Mouse (Mus musculus) megakaryocyte progenitor cell, adult 5-6 weeks (primary cell): ENCODE measurements at regions not wholly inside any gene's neighbourhood (a gene's known extent, or its start where the extent isn't known, plus 50 kb on each side); places are given as distances from the start of the nearest gene placed in this dataset.

Experiments used
- ATAC-seq: replicated peaks from 2 replicates; pipeline ENCODE4 v1.8.0; 2016; ENCODE audit warnings: mild to moderate bottlenecking, moderate TSS enrichment, inconsistent platforms; ENCODE audit not compliant: poor library complexity

DNA sequence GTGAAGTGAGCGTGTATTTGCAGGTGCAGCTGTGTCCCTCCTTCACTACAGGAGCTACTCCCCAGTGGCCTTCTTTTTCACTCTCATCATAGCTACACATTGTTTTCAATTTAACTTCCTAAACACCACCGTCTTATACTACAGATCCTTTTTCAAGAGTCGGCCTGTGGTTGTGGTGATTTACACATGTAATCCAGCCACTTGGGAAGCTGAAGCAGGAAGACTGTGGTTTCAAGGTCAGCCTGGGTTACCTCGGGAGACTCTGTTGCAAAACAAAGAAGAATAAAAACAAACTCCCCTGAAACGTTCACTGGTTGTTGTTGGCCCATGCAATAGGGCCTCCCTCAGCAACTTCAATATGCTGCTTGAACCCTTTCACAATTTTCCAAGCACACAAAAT, 153.8 kb upstream of the Kcnh8 start:
- ATAC-seq = peak; percentile 97

DNA sequence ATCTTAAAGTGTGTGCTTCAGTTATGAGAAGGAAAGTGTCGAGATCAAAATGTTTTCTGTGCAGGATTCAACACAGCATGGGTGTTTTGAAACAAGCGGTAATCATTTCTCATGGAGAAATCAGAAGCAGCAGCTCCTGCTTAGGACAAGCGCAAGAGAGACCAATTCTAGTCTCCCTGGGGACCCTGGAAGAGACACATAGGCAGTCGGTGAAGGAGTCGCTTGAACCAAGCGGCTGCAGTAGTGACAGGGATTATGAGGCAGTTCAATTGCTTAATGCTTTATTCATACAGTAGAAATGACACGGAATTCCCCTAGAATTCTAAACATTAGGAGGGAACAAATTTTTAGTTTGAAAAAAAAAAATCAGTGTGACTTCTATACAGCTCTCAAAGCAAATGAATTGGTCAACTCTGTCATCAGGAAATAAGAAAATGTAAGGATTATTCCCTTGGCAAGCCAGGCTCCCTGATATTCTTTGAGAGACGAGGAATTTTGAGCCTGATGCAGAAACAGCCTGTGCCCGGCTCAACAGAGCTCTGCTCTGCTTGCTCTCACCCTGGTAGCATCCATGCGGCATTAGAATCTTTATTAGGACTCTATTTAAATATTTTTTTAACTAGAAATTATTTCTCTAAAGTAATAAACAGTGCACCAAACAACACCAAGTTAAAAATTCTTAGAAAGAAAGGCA, 143.1 kb upstream of the Kcnh8 start:
- ATAC-seq = no peak

DNA sequence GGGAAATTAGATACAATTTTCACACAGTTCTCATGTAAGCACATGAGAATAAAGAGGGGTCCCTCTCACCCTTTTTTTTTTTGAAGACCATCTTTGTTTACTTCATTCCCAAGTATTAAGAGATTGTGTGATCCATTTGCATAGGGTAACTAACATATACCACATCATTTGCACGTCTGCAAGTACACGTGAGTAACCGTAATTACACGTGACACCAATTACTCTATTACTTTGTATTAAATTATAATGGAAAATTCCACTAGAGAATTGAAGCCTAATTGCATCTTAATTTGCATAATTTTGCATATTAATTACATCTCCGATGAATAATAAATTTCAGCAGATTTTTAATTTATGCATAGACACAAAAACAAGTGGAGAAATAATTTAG, 142.5 kb upstream of the Kcnh8 start:
- no peak for ATAC-seq

DNA sequence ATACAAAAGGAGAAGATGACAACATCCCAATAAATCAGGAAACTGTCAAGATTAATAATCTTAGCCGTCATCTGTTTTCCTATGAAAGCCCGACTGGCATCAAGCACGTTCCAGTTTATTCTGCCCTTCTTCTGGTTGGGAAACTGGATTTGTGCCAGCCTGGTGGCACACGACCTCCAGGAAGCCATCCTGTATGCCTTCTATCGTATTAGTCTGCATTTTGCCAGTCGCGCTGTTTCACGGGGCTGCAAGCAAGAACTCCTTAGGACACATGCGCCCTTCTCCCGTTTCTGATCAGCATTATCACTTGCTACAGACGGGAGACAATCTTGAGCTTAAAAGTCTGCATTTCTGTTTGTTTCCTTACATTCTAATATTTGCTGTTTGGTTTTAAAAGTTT, 141.2 kb upstream of the Kcnh8 start:
- ATAC-seq = no peak

DNA sequence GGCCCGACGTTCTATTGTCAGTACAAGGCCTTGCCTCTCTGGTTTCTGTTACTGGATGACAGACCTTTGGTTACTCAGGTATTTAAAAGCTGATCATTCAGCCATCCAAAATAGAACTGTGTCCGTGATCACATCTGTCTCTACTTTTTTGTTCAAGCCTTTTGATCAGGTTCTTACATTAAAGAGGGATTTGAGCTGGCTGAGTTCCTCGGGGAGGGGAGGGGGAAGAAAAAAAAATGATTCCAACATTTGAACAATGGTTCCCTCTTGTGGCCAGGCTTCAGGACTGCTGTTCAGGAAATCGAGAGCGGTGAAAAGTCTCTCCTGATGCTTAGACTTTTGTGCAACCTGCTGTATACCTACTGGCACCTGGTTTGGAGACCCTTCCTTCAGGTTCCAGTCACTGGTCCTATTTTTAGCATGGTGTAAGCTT, 140.8 kb upstream of the Kcnh8 start:
- peak; percentile 84 for ATAC-seq

DNA sequence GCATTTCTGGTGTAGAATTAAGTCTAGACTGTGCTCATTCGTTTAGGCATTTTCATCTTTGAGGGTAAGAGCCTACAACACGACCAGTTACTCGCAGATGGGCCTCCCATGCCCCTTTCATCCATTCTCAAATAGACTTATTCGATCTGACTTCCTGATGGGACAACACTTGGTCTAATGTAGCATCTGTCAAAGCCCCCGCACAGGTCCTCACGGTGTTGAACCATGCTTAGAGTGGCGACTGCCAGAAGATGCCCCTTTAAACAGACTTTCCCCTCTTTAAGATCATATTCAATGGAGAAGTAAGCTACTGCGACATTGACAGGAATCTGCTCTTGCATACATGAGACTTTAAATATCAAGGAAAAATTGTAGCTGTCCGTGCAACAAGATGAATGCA, 140.1 kb upstream of the Kcnh8 start:
- no peak for ATAC-seq

DNA sequence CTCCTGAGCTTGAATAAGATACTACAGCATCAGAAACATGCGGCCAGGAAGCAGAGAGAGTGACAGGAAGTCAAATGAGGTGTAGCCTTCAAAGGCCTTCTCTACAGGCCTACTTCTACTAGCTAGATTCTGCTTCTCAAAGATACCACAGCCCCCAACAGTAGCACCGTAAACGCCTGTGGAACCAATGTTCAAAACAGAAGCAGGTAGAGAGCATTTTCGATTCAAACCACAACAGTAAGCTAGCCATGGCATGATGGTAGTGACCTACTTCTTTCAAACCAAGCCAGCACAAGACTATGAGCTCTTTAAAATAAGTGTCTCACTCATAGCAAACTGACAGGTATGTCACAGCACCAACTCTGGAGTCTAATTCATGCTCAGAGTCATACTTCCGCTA, 134.0 kb upstream of the Kcnh8 start:
- ATAC-seq = no peak

DNA sequence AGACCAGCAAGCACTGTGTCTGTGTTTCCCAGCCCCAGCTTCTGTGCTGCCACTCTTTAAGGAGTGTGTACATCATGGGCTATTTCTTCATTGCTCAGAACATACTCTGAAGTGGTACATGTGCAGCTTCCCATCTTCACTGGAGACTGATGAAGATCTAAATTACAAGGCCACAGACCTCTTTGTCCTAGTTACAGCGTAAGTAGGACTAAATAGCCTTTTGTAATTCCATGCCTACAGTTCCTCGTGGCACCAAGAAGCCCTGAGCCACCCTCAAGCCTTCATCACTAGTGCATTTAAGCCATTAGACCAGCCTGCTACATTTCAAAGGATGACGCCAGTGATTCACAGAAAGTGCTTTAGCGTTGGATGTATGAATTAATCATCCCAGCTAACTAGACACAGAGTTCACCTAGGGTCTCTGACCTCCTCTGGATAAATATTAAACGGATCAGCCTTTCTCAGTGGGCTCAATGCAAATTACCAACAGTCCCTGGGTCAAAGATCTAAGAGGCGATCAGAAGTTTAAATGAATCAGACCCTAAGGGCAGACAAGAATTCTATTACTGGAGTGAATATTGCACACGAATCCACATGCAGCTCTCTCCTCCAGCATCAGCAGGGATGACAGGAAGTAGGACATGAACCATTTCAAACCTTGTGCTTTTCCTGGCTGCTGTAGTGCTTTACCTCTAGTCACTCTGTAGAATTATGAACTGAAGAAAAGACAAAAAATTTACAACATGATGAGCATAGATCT, 123.0 kb upstream of the Kcnh8 start:
- no peak for ATAC-seq

DNA sequence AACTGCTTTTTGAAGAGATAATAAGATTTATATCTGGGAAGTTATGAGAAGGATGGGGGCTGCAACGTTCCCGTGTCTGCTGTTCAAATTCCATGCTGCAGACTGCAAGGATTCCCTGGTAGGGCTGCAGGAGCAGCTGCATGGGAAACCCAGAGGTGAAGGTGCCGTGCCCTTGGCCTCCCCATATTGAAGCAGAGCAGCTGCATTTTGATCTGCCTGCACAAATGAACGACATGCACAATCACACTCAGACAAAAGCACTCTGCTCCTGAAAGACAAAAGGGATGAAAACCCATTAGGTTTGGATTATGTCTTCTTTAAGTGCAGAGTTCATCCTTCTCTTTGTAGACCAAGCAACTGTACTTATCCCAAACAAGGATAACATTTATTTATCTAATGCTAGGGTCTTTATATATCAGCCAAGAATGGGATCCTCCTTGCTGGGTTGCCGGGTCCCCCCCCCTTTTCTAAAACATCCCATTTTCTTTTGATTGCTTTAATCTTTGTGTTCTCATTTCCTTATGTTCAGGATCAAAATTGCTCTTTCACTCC, 122.3 kb upstream of the Kcnh8 start:
- ATAC-seq = no peak

DNA sequence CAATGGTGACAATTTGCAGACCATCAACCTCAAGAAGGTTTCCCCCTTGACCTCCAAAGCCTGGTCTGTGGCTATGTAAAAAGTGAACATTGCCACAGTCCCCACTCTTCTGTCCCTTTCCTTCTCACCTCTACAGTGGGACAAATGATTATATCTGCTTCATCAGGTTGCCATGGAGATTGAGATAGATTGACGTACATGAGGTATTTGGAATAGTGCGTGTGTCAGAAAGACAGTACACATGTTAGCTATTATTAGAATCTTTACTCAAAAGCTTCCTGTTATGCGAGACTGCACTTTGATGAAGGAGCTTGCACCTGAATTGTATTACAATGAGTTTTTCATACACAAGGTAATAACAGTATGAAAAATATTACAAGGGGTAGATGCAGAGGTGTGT, 95.7 kb upstream of the Kcnh8 start:
- no peak for ATAC-seq

DNA sequence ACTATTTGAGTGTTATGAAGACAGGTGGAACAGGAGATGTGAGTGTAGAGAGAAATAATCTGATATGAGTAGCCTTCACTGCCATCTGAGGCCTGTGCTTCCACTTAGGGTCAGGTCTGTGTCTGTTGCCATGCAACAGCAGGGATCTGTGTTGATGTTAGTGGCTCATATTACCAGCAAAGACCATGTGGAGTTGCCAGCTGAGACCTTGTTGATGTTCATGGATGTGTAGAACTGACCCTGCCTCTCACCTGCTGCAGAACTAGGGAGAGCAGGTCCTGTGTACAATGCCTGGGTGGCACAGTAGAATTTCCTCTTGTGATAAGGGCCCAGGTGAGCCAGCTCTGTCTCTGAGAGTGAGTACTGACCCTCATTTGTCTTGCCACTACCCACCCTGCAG, 72.2 kb upstream of the Kcnh8 start:
- no peak for ATAC-seq
